Mouse (Mus musculus): Measurements from ENCODE around the gene Gm10715. TPM values are rescaled to one million over a fixed set of nuclear protein-coding genes. Genes with fewer than 3 reads are reported as not detected.

Gm10715 gene
- total RNA-seq, 2 experiments from 2014 or later: not detected

Small RNA genes lying within 50 kb of the gene (microRNA-seq; reads per million reads assigned to microRNA genes)
- 0 reads per million in 2 experiments for gene Mir101c

Other genes with a start within 250 kb of the Gm10715 start
- not detected for gene Gm10722, start 36.0 kb upstream of the Gm10715 start, total RNA-seq (2021)
- not detected for gene Gm11168, start 33.5 kb upstream of the Gm10715 start, total RNA-seq (2021)
- under 1 TPM in 1 of 2 experiments, not detected in 1; 0.93 TPM for gene Gm10721, start 23.7 kb upstream of the Gm10715 start, total RNA-seq (2021)
- gene Gm10720, start 21.2 kb upstream of the Gm10715 start, total RNA-seq (2021): not detected
- gene Gm10719, start 19.5 kb upstream of the Gm10715 start, total RNA-seq (2021): not detected
- 1 to 10 TPM in 1 of 2 experiments, not detected in 1; 1.8 TPM for gene Gm10718, start 13.3 kb upstream of the Gm10715 start, total RNA-seq (2021)
- not detected for gene Gm10717, start 11.5 kb upstream of the Gm10715 start, total RNA-seq (2021)
- not detected for gene Gm17535, start 2.3 kb upstream of the Gm10715 start, total RNA-seq (2021)

All from left cerebral cortex, adult 2 months (tissue).